Mouse (Mus musculus): ENCODE data around the gene Smyd5. TPM values are rescaled to one million over a fixed set of nuclear protein-coding genes. Genes with fewer than 3 reads are reported as not detected.

Smyd5 gene
- total and polyA plus RNA-seq, 3 experiments: 8.1 to 13.9 (median 13.6) TPM

- DNase-seq: peak; percentile 96 to 99
- peak within 1 kb of the TSS; percentile 99 for H3K4me3 ChIP-seq
- H3K79me2 ChIP-seq (replicated peaks; ENCODE audit: control insufficient read depth, insufficient read depth, low read length): no peaks in the 10 kb centered on the region
- H3K27me3 ChIP-seq (ENCODE audit: control insufficient read depth, insufficient read depth, low read length): no peaks in the 10 kb centered on the region
- peaks cover 5% of the 10 kb centered on the region for H3K4me1 ChIP-seq (ENCODE audit: control insufficient read depth, insufficient read depth, low read length)
- TF ChIP-seq EP300 (IDR thresholded peaks at IDR 0.05; ENCODE audit: insufficient read depth, low read depth, low read length) (no peak), POLR2A (IDR thresholded peaks at IDR 0.05; ENCODE audit: insufficient read depth, low read depth, low read length) (peak; percentile 60; the same call in 1 of the 2 replicates), CTCF (IDR thresholded peaks at IDR 0.05) (peak; percentile 81)
- 1% methylated on average over 96 of the region's 96 CpGs for WGBS
- intact Hi-C loops (cut with DNase I): loop anchor here (5.0 to 10.0 kb wide), 3 partner anchors 119 to 511 kb away; partner anchors contain the start of genes Dusp11, Nat8f1, Sfxn5 and Tprkb
- H3K36me3 ChIP-seq (ENCODE audit: control insufficient read depth, insufficient read depth, low read length): no peaks in the 10 kb centered on the region
- H3K27ac ChIP-seq: peak within 1 kb of the TSS; percentile 95
- peak within 1 kb of the TSS; percentile 93 for H3K9ac ChIP-seq (ENCODE audit: low read depth, low read length)
Measured at GRCm38 (mm10) chr6:85450697-85451663, 19.2 kb downstream of the Smyd5 start, which contains the start of gene Cct7. Gene Cct7 (plus strand): TSS chr6:85451514.

- Histone ChIP-seq H3K4me1 (ENCODE audit: control insufficient read depth, insufficient read depth, low read length) (peaks cover 8% of the 10 kb centered on the region), H3K27ac (peak within 1 kb of the TSS; percentile 95), H3K4me3 (peak within 1 kb of the TSS; percentile 99), H3K79me2 (replicated peaks; ENCODE audit: control insufficient read depth, insufficient read depth, low read length) (peaks cover 3% of the 10 kb centered on the region; the same call in 1 of the 2 replicates), H3K9ac (ENCODE audit: low read depth, low read length) (peak within 1 kb of the TSS; percentile 93), H3K27me3 (ENCODE audit: control insufficient read depth, insufficient read depth, low read length) (no peaks in the 10 kb centered on the region), H3K36me3 (ENCODE audit: control insufficient read depth, insufficient read depth, low read length) (no peaks in the 10 kb centered on the region)
- peak; percentile 97 to 98 for DNase-seq
- intact Hi-C loops (cut with DNase I): loop anchor here (5.0 to 10.0 kb wide), 3 partner anchors 120 to 510 kb away; partner anchors contain the start of genes Dusp11, Nat8f1, Sfxn5 and Tprkb
- TF ChIP-seq POLR2A (IDR thresholded peaks at IDR 0.05; ENCODE audit: insufficient read depth, low read depth, low read length): peak; percentile 73
- peak; percentile 85 for TF ChIP-seq EP300 (IDR thresholded peaks at IDR 0.05; ENCODE audit: insufficient read depth, low read depth, low read length)
- TF ChIP-seq CTCF (IDR thresholded peaks at IDR 0.05): no peak
- WGBS: under 1% methylated on average over 54 of the region's 54 CpGs
Measured at GRCm38 (mm10) chr6:85451664-85452410, 20.0 kb downstream of the Smyd5 start, which contains the start of gene Pradc1. Gene Pradc1 (minus strand): TSS chr6:85451970.

GRCm38 (mm10) chr6:85452411-85452665 is 20.5 kb downstream of the Smyd5 start:
- no peak for TF ChIP-seq CTCF (IDR thresholded peaks at IDR 0.05)
- TF ChIP-seq POLR2A (IDR thresholded peaks at IDR 0.05; ENCODE audit: insufficient read depth, low read depth, low read length): no peak
- TF ChIP-seq EP300 (IDR thresholded peaks at IDR 0.05; ENCODE audit: insufficient read depth, low read depth, low read length): no peak
- Histone ChIP-seq H3K9ac (ENCODE audit: low read depth, low read length) (peak overlapping the region; percentile 86), H3K36me3 (ENCODE audit: control insufficient read depth, insufficient read depth, low read length) (no peaks in the 10 kb centered on the region), H3K27ac (peak overlapping the region; percentile 95), H3K4me1 (ENCODE audit: control insufficient read depth, insufficient read depth, low read length) (peaks cover 8% of the 10 kb centered on the region), H3K4me3 (peak overlapping the region; percentile 99), H3K79me2 (replicated peaks; ENCODE audit: control insufficient read depth, insufficient read depth, low read length) (peaks cover 3% of the 10 kb centered on the region; the same call in 1 of the 2 replicates), H3K27me3 (ENCODE audit: control insufficient read depth, insufficient read depth, low read length) (no peaks in the 10 kb centered on the region)
- intact Hi-C loops (cut with DNase I): loop anchor here (5.0 to 10.0 kb wide), 3 partner anchors 120 to 510 kb away; partner anchors contain the start of genes Dusp11, Nat8f1, Sfxn5 and Tprkb
- WGBS: under 1% methylated on average over 15 of the region's 15 CpGs
- no peak for DNase-seq

DNA sequence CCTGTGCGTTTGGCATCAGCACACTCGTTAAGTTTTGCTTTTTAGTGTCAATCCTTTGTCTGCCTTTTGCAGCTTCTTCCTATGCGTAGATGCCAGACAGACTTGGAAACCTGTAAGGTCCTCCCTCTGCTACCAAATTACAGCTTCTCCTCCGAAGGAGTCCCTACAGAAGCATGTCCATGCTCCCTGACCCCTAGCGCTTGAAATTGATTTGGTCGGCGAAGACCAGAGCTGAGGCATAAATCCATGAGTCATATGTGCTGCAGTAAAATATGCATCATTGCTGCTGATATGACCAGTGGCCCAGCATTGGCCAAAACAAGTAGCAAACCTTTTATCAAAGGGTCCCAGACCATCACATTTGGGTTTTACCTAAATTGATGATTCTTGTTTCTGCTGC is 21.0 kb downstream of the Smyd5 start:
- Histone ChIP-seq H3K27me3 (ENCODE audit: control insufficient read depth, insufficient read depth, low read length) (no peaks in the 10 kb centered on the region), H3K79me2 (replicated peaks; ENCODE audit: control insufficient read depth, insufficient read depth, low read length) (peaks cover 3% of the 10 kb centered on the region; the same call in 1 of the 2 replicates), H3K4me1 (ENCODE audit: control insufficient read depth, insufficient read depth, low read length) (peaks cover 8% of the 10 kb centered on the region), H3K4me3 (peak overlapping the region; percentile 99), H3K27ac (peak overlapping the region; percentile 95), H3K36me3 (ENCODE audit: control insufficient read depth, insufficient read depth, low read length) (no peaks in the 10 kb centered on the region), H3K9ac (ENCODE audit: low read depth, low read length) (peak overlapping the region; percentile 86)
- no peak for DNase-seq
- 8% methylated on average over 7 of the region's 7 CpGs for WGBS
- intact Hi-C loops (cut with DNase I): loop anchor here (5.0 to 10.0 kb wide), 3 partner anchors 121 to 509 kb away; partner anchors contain the start of genes Dusp11, Nat8f1, Sfxn5 and Tprkb
- no peak for TF ChIP-seq POLR2A (IDR thresholded peaks at IDR 0.05; ENCODE audit: insufficient read depth, low read depth, low read length)
- no peak for TF ChIP-seq EP300 (IDR thresholded peaks at IDR 0.05; ENCODE audit: insufficient read depth, low read depth, low read length)
- no peak for TF ChIP-seq CTCF (IDR thresholded peaks at IDR 0.05)

DNA sequence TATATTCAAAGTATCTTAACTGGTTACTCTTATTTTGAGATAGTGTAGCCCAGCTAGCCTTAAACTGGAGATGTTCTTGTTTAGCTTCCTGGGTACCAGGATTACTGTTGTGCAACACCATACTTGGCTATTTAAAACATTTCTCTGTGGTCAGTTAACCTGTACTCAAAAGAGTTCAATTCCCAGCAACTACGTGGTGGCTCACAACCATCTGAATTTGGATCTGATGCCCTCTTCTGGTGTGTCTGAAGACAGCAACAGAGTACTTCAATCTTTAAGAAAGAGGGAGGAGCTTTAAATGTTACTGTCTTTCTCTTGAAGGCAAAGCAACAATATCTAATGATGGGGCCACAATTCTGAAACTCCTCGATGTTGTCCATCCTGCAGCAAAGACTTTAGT is 27.8 kb downstream of the Smyd5 start:
- TF ChIP-seq CTCF (IDR thresholded peaks at IDR 0.05) (peak; percentile 11; the same call in 1 of the 2 replicates), EP300 (IDR thresholded peaks at IDR 0.05; ENCODE audit: insufficient read depth, low read depth, low read length) (no peak)
- intact Hi-C loops (cut with DNase I): loop anchor here (5.0 to 10.0 kb wide), 2 partner anchors 128 to 455 kb away; partner anchors contain the start of genes Alms1, Nat8f1 and Tprkb
- WGBS: 82% methylated on average over 2 of the region's 2 CpGs
- Histone ChIP-seq H3K27ac (no peak overlapping the region), H3K4me1 (ENCODE audit: control insufficient read depth, insufficient read depth, low read length) (peaks cover 3% of the 10 kb centered on the region; the same call in 1 of the 2 replicates), H3K4me3 (no peak overlapping the region), H3K36me3 (ENCODE audit: control insufficient read depth, insufficient read depth, low read length) (no peaks in the 10 kb centered on the region), H3K79me2 (replicated peaks; ENCODE audit: control insufficient read depth, insufficient read depth, low read length) (peaks cover 3% of the 10 kb centered on the region; the same call in 1 of the 2 replicates), H3K27me3 (ENCODE audit: control insufficient read depth, insufficient read depth, low read length) (no peaks in the 10 kb centered on the region), H3K9ac (ENCODE audit: low read depth, low read length) (no peak overlapping the region)
- DNase-seq: no peak

Data from heart, adult 2 months (tissue).